8 mouse cellular contexts compared by ENCODE assay signal in the genomic region with DNA sequence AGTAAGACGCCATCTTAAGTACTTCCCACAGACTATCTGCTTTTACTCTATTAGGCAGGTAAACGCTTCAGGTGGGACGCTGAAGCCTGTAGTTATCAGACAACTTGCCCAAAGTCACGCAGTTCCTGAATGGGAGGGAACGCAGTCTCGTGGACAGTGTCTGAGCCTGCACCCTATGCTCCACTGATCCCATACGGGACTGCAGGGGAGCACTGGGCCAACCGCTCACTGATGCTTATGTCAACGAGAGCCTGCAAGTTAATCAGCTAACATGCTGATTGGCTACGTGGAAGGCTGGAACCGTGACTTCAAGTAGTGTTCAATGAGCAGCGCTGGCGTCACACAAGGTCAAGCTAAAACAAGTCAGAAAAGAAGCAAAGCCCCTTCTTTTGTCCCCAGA. TPM values are rescaled to one million over a fixed set of nuclear protein-coding genes. Genes with fewer than 3 reads are reported as not detected.
A peak's percentile ranks its signal among the peaks of the same experiment; 100 is the strongest.
DNase-seq lines count a peak whose midpoint lies in the region; ATAC-seq and TF ChIP-seq lines count a peak whose summit lies in the region.

No protein-coding gene starts in this region.

- WGBS in embryonic facial prominence, embryonic 15.5 days: 31% methylated on average over 13 of the region's 13 CpGs
- 37% methylated on average over 13 of the region's 13 CpGs for WGBS in hindbrain, postnatal 0 days
- WGBS in liver, embryonic 13.5 days (ENCODE audit: insufficient replicate concordance): 9% methylated on average over 13 of the region's 13 CpGs
- 44% methylated on average over 13 of the region's 13 CpGs for WGBS in neural tube, embryonic 14.5 days

- peak; percentile 23 for DNase-seq in 3134 (ENCODE audit: extremely low read depth, insufficient read length, low spot score)
- peak; percentile 82 for DNase-seq in ES-CJ7 (ENCODE audit: low read depth, low spot score)
- no peak for DNase-seq in hindbrain, postnatal 0 days (ENCODE audit: low spot score)
- peak; percentile 64 for DNase-seq in liver, embryonic 13.5 days
- DNase-seq in gastrocnemius, adult 8-10 months (ENCODE audit: low spot score in 2 of 2): no peak
- DNase-seq in MN1 (ENCODE audit: low spot score): no peak

- ATAC-seq in embryonic facial prominence, embryonic 15.5 days (ENCODE audit: insufficient number of reproducible peaks, low FRiP score, low TSS enrichment, low read depth): no peak
- ATAC-seq in hindbrain, postnatal 0 days: no peak
- peak; percentile 77 for ATAC-seq in liver, embryonic 13.5 days (ENCODE audit: low read depth)
- no peak for ATAC-seq in neural tube, embryonic 14.5 days (ENCODE audit: low read depth)

- no peak overlapping the region for H3K9ac ChIP-seq in embryonic facial prominence, embryonic 15.5 days
- H3K9ac ChIP-seq in hindbrain, postnatal 0 days (replicated peaks; ENCODE audit: low read length): no peak overlapping the region
- peak overlapping the region; percentile 93 for H3K9ac ChIP-seq in liver, embryonic 13.5 days
- no peak overlapping the region for H3K9ac ChIP-seq in neural tube, embryonic 14.5 days (replicated peaks; ENCODE audit: low read depth, low read length)

- H3K27ac ChIP-seq in embryonic facial prominence, embryonic 15.5 days (replicated peaks): no peak overlapping the region
- H3K27ac ChIP-seq in hindbrain, postnatal 0 days: no peak overlapping the region
- peak overlapping the region; percentile 89 for H3K27ac ChIP-seq in liver, embryonic 13.5 days
- no peak overlapping the region for H3K27ac ChIP-seq in neural tube, embryonic 14.5 days (ENCODE audit: low read depth, low read length)

- peak overlapping the region; percentile 65 for H3K4me2 ChIP-seq in embryonic facial prominence, embryonic 15.5 days (replicated peaks)
- peak overlapping the region; percentile 71 for H3K4me2 ChIP-seq in hindbrain, postnatal 0 days (ENCODE audit: low read depth, low read length)
- peak overlapping the region; percentile 89 for H3K4me2 ChIP-seq in liver, embryonic 13.5 days
- peak overlapping the region; percentile 64 for H3K4me2 ChIP-seq in neural tube, embryonic 14.5 days (ENCODE audit: low read depth, low read length)

- H3K4me1 ChIP-seq in embryonic facial prominence, embryonic 15.5 days: peaks cover 31% of the 10 kb centered on the region
- H3K4me1 ChIP-seq in hindbrain, postnatal 0 days (ENCODE audit: insufficient read depth, low read length): peaks cover 16% of the 10 kb centered on the region
- peaks cover 73% of the 10 kb centered on the region for H3K4me1 ChIP-seq in liver, embryonic 13.5 days (replicated peaks)
- peaks cover 19% of the 10 kb centered on the region for H3K4me1 ChIP-seq in neural tube, embryonic 14.5 days (ENCODE audit: control insufficient read depth, insufficient read depth, low read length)

- H3K36me3 ChIP-seq in embryonic facial prominence, embryonic 15.5 days: peaks cover 14% of the 10 kb centered on the region
- H3K36me3 ChIP-seq in hindbrain, postnatal 0 days (ENCODE audit: insufficient read depth, low read length): 0 out of 2 replicates have a peak, but pooled peaks cover 5% of the 10 kb centered on the region
- peaks cover 17% of the 10 kb centered on the region for H3K36me3 ChIP-seq in liver, embryonic 13.5 days
- H3K36me3 ChIP-seq in neural tube, embryonic 14.5 days (ENCODE audit: control insufficient read depth, insufficient read depth, low read length): 0 out of 2 replicates have a peak, but pooled peaks cover 6% of the 10 kb centered on the region

- H3K27me3 ChIP-seq in embryonic facial prominence, embryonic 15.5 days: no peaks in the 10 kb centered on the region
- no peaks in the 10 kb centered on the region for H3K27me3 ChIP-seq in hindbrain, postnatal 0 days (ENCODE audit: insufficient read depth, low read length)
- H3K27me3 ChIP-seq in liver, embryonic 13.5 days: no peaks in the 10 kb centered on the region
- H3K27me3 ChIP-seq in neural tube, embryonic 14.5 days (ENCODE audit: control insufficient read depth, insufficient read depth, low read length): no peaks in the 10 kb centered on the region

- peak overlapping the region; percentile 96 for H3K4me3 ChIP-seq in embryonic facial prominence, embryonic 15.5 days (replicated peaks)
- H3K4me3 ChIP-seq in hindbrain, postnatal 0 days (ENCODE audit: low read length): peak overlapping the region; percentile 71
- peak overlapping the region; percentile 88 for H3K4me3 ChIP-seq in liver, embryonic 13.5 days (replicated peaks)
- H3K4me3 ChIP-seq in neural tube, embryonic 14.5 days (ENCODE audit: low read depth, low read length): peak overlapping the region; percentile 75

- no peak for TF ChIP-seq CTCF in hindbrain, postnatal 0 days (IDR thresholded peaks at IDR 0.05; ENCODE audit: low read depth)

- H3K9me3 ChIP-seq in embryonic facial prominence, embryonic 15.5 days (replicated peaks): no peaks in the 10 kb centered on the region
- no peaks in the 10 kb centered on the region for H3K9me3 ChIP-seq in hindbrain, postnatal 0 days (ENCODE audit: low read length)
- no peaks in the 10 kb centered on the region for H3K9me3 ChIP-seq in liver, embryonic 13.5 days (replicated peaks)
- H3K9me3 ChIP-seq in neural tube, embryonic 14.5 days (ENCODE audit: control insufficient read depth, low read length): no peaks in the 10 kb centered on the region

RNA-seq across cellular contexts. Expression of a gene that starts 1.4 kb away (rescaled TPM):
- polyA plus RNA-seq in embryonic facial prominence, embryonic 15.5 days (2015; fragmentation: Nextera tagmentation; extraction: Ambion mirVana): 36.0 and 36.2 TPM in 2 replicates
- total RNA-seq in hindbrain, postnatal 0 days (2014; rRNA removed): 37.3 and 42.0 TPM in 2 replicates
- 20.6 and 21.7 TPM in 2 replicates for polyA plus RNA-seq in hindbrain, postnatal 0 days (2015; fragmentation: Nextera tagmentation; extraction: Ambion mirVana)
- polyA plus RNA-seq in liver, embryonic 13.5 days (2015; fragmentation: Nextera tagmentation; extraction: Ambion mirVana): 28.6 and 29.9 TPM in 2 replicates
- 22.4 and 28.3 TPM in 2 replicates for polyA plus RNA-seq in neural tube, embryonic 14.5 days (2014; fragmentation: Nextera tagmentation; extraction: Ambion mirVana)
- 10 to 100 TPM; 13.0 to 16.3 (median 14.8) TPM for total RNA-seq in gastrocnemius, adult 8-10 months (2022)

RNA-seq across cellular contexts. Expression of a gene that starts 1.5 kb away (rescaled TPM):
- 5.0 and 5.7 TPM in 2 replicates for polyA plus RNA-seq in embryonic facial prominence, embryonic 15.5 days (2015; fragmentation: Nextera tagmentation; extraction: Ambion mirVana)
- 9.7 and 13.5 TPM in 2 replicates for total RNA-seq in hindbrain, postnatal 0 days (2014; rRNA removed)
- polyA plus RNA-seq in hindbrain, postnatal 0 days (2015; fragmentation: Nextera tagmentation; extraction: Ambion mirVana): 1.5 and 1.7 TPM in 2 replicates
- 2.5 and 4.0 TPM in 2 replicates for polyA plus RNA-seq in liver, embryonic 13.5 days (2015; fragmentation: Nextera tagmentation; extraction: Ambion mirVana)
- polyA plus RNA-seq in neural tube, embryonic 14.5 days (2014; fragmentation: Nextera tagmentation; extraction: Ambion mirVana): 6.3 and 6.7 TPM in 2 replicates
- total RNA-seq in gastrocnemius, adult 8-10 months (2022): 1 to 10 TPM; 5.7 to 7.4 (median 6.5) TPM

RNA-seq across cellular contexts. Expression of a gene that starts 36.9 kb away (rescaled TPM):
- 14.1 and 14.8 TPM in 2 replicates for polyA plus RNA-seq in embryonic facial prominence, embryonic 15.5 days (2015; fragmentation: Nextera tagmentation; extraction: Ambion mirVana)
- total RNA-seq in hindbrain, postnatal 0 days (2014; rRNA removed): 39.0 and 43.2 TPM in 2 replicates
- 12.4 and 13.4 TPM in 2 replicates for polyA plus RNA-seq in hindbrain, postnatal 0 days (2015; fragmentation: Nextera tagmentation; extraction: Ambion mirVana)
- polyA plus RNA-seq in liver, embryonic 13.5 days (2015; fragmentation: Nextera tagmentation; extraction: Ambion mirVana): 133 and 143 TPM in 2 replicates
- 18.9 and 20.9 TPM in 2 replicates for polyA plus RNA-seq in neural tube, embryonic 14.5 days (2014; fragmentation: Nextera tagmentation; extraction: Ambion mirVana)
- 10 to 100 TPM; 17.4 to 19.4 (median 18.9) TPM for total RNA-seq in gastrocnemius, adult 8-10 months (2022)

Comparison
In these comparisons a context has a peak if more than half of its experiments do, and no peak if none do; other contexts are left out.
1. DNase-seq: peak in 3134 (single experiment), ES-CJ7 (single experiment) and liver, embryonic 13.5 days (single experiment); none in hindbrain, postnatal 0 days (single experiment), gastrocnemius, adult 8-10 months (0 of 2) and MN1 (single experiment).
2. Peak in every context shown above with its lines, with median percentiles within 50 percentile points of each other: H3K4me2 ChIP-seq and H3K4me3 ChIP-seq.